Mouse (Mus musculus) liver, postnatal 0 days (tissue): ENCODE results near the gene Rpf2. TPM values are rescaled to one million over a fixed set of nuclear protein-coding genes. Genes with fewer than 3 reads are reported as not detected.
A peak's percentile ranks its signal among the peaks of the same experiment; 100 is the strongest.

Experiments
- ATAC-seq: fragments of 200-750 bp; cut with Nextera tagmentation; 2 replicates; pipeline ENCODE4 v1.8.0; 2017; ENCODE audit warnings: mild to moderate bottlenecking, moderate library complexity
- DNase-seq: peaks from one replicate; pipeline ENCODE4 v3.0.0-alpha.2; 2016
- H3K27ac ChIP-seq: fragments of 300-500 bp; sonication (generic); 2 replicates; pipeline ENCODE4 v1.5.1; 2014; ENCODE audit warnings: antibody characterized with exemption, moderate library complexity, mild to moderate bottlenecking, low read depth
- H3K27me3 ChIP-seq: fragments of 300-500 bp; sonication (generic); 2 replicates; pipeline ENCODE4 v1.6.1; 2014; ENCODE audit warnings: low read length, control low read depth, mixed read lengths; ENCODE audit not compliant: insufficient read depth
- H3K36me3 ChIP-seq: fragments of 300-500 bp; sonication (generic); replicated peaks from 2 replicates; pipeline ENCODE4 v1.6.1; 2014; ENCODE audit warnings: mild to moderate bottlenecking, control low read depth, low read length, moderate library complexity, mixed read lengths; ENCODE audit not compliant: insufficient read depth
- H3K4me1 ChIP-seq: fragments of 300-500 bp; sonication (generic); 2 replicates; pipeline ENCODE4 v1.6.1; 2014; ENCODE audit warnings: antibody characterized with exemption, mild to moderate bottlenecking, control low read depth; ENCODE audit not compliant: insufficient read depth
- H3K4me2 ChIP-seq: fragments of 300-500 bp; sonication (generic); 2 replicates; pipeline ENCODE4 v1.6.1; 2014; ENCODE audit warnings: low read depth, mild to moderate bottlenecking, low read length, moderate library complexity, mixed read lengths
- H3K4me3 ChIP-seq: fragments of 300-500 bp; sonication (generic); 2 replicates; pipeline ENCODE4 v1.5.1; 2014; ENCODE audit warnings: low read depth, low read length
- H3K9ac ChIP-seq: fragments of 300-500 bp; sonication (generic); replicated peaks from 2 replicates; pipeline ENCODE4 v1.6.1; 2014; ENCODE audit warnings: mild to moderate bottlenecking, moderate library complexity
- H3K9me3 ChIP-seq: fragments of 300-500 bp; sonication (generic); 2 replicates; pipeline ENCODE4 v1.6.1; 2016; ENCODE audit warnings: mild to moderate bottlenecking, control low read depth, low read length, mixed read lengths
- CTCF ChIP-seq: sonication (generic); IDR thresholded peaks from 2 replicates; pipeline ENCODE4 v1.5.1; 2016; ENCODE audit warnings: antibody characterized with exemption, low read depth
- EP300 ChIP-seq: IDR thresholded peaks from 2 replicates; pipeline ENCODE4 v1.6.1; 2016; ENCODE audit warnings: antibody characterized with exemption, low read depth, mild to moderate bottlenecking
- WGBS: fragments of 180-500 bp; shearing (Covaris S2); extraction: QIAGEN DNeasy Blood & Tissue Kit; methylation state at CpG from one replicate; pipeline ENCODE4 v1.1.7; 2014; ENCODE audit not compliant: insufficient replicate concordance; 5-methylcytosine and 5-hydroxymethylcytosine counted together
- polyA plus RNA-seq: library from polyadenylated mRNA; unstranded; fragments of >200 nt; fragmentation: Nextera tagmentation; extraction: Ambion mirVana; gene quantifications from 2 replicates; pipeline ENCODE4 v1.2.1, GENCODE M21; 2015

Rpf2 gene
- 23.7 and 24.1 TPM in 2 replicates for polyA plus RNA-seq

GRCm38 (mm10) chr10:40246374-40247165 lies at the start of gene Rpf2:
Rpf2 (minus strand) TSS chr10:40247036.
- Histone ChIP-seq H3K4me2 (peak within 1 kb of the TSS; percentile 96), H3K4me3 (peak within 1 kb of the TSS; percentile 85), H3K9me3 (no peaks in the 10 kb centered on the region), H3K27ac (peak within 1 kb of the TSS; percentile 83), H3K27me3 (no peaks in the 10 kb centered on the region), H3K4me1 (peaks cover 9% of the 10 kb centered on the region), H3K36me3 (peaks cover 49% of the 10 kb centered on the region), H3K9ac (peak within 1 kb of the TSS; percentile 74)
- peak; percentile 61; the same call in 1 of the 2 replicates for TF ChIP-seq EP300
- no peak for TF ChIP-seq CTCF
- under 1% methylated on average over 54 of the region's 54 CpGs for WGBS
- ATAC-seq = peak; percentile 94
- peak; percentile 88 for DNase-seq

GRCm38 (mm10) chr10:40292640-40293039 lies 45.8 kb upstream of the Rpf2 start:
- DNase-seq (no peak), ATAC-seq (no peak)
- H3K4me3 ChIP-seq = no peak overlapping the region
- peaks cover 9% of the 10 kb centered on the region for H3K4me1 ChIP-seq
- no peak overlapping the region for H3K4me2 ChIP-seq
- no peak overlapping the region for H3K27ac ChIP-seq
- WGBS = 85% methylated on average over 6 of the region's 6 CpGs
- H3K9ac ChIP-seq = no peak overlapping the region
- TF ChIP-seq CTCF (no peak), EP300 (no peak)
- H3K27me3 ChIP-seq = no peaks in the 10 kb centered on the region
- peaks cover 38% of the 10 kb centered on the region for H3K36me3 ChIP-seq
- no peaks in the 10 kb centered on the region for H3K9me3 ChIP-seq

- TF ChIP-seq EP300 = no peak
- TF ChIP-seq CTCF = no peak
- H3K9ac ChIP-seq = no peak overlapping the region
- H3K27me3 ChIP-seq = no peaks in the 10 kb centered on the region
- 58% methylated on average over 1 of the region's 1 CpGs for WGBS
- H3K9me3 ChIP-seq = no peaks in the 10 kb centered on the region
- no peak overlapping the region for H3K4me2 ChIP-seq
- no peak overlapping the region for H3K27ac ChIP-seq
- no peak overlapping the region for H3K4me3 ChIP-seq
- H3K36me3 ChIP-seq = peaks cover 27% of the 10 kb centered on the region
- ATAC-seq = no peak
- DNase-seq = no peak
- no peaks in the 10 kb centered on the region for H3K4me1 ChIP-seq
These were observed 39.9 kb upstream of the Rpf2 start for GRCm38 (mm10) chr10:40286767-40287166.

GRCm38 (mm10) chr10:40285571-40285970 lies 38.7 kb upstream of the Rpf2 start:
- 76% methylated on average over 1 of the region's 1 CpGs for WGBS
- Histone ChIP-seq H3K4me3 (no peak overlapping the region), H3K27ac (no peak overlapping the region), H3K27me3 (no peaks in the 10 kb centered on the region), H3K9me3 (no peaks in the 10 kb centered on the region), H3K4me2 (no peak overlapping the region), H3K4me1 (no peaks in the 10 kb centered on the region), H3K36me3 (peaks cover 18% of the 10 kb centered on the region), H3K9ac (no peak overlapping the region)
- no peak for DNase-seq
- TF ChIP-seq CTCF (no peak), EP300 (no peak)
- no peak for ATAC-seq

- H3K27ac ChIP-seq = no peak overlapping the region
- no peak overlapping the region for H3K4me2 ChIP-seq
- no peaks in the 10 kb centered on the region for H3K27me3 ChIP-seq
- no peak overlapping the region for H3K4me3 ChIP-seq
- no peak for TF ChIP-seq CTCF
- TF ChIP-seq EP300 = no peak
- DNase-seq (no peak), ATAC-seq (no peak)
- H3K9me3 ChIP-seq = no peaks in the 10 kb centered on the region
- 81% methylated on average over 3 of the region's 3 CpGs for WGBS
- H3K36me3 ChIP-seq = peaks cover 16% of the 10 kb centered on the region
- H3K4me1 ChIP-seq = no peaks in the 10 kb centered on the region
- no peak overlapping the region for H3K9ac ChIP-seq
These were observed 38.2 kb upstream of the Rpf2 start for GRCm38 (mm10) chr10:40284997-40285396.

- H3K9ac ChIP-seq = no peak overlapping the region
- no peaks in the 10 kb centered on the region for H3K9me3 ChIP-seq
- DNase-seq = no peak
- 84% methylated on average over 10 of the region's 10 CpGs for WGBS
- no peaks in the 10 kb centered on the region for H3K4me1 ChIP-seq
- H3K36me3 ChIP-seq = peaks cover 12% of the 10 kb centered on the region
- H3K4me2 ChIP-seq = no peak overlapping the region
- no peak overlapping the region for H3K27ac ChIP-seq
- no peaks in the 10 kb centered on the region for H3K27me3 ChIP-seq
- no peak for ATAC-seq
- TF ChIP-seq EP300 (no peak), CTCF (no peak)
- H3K4me3 ChIP-seq = no peak overlapping the region
These were observed 37.5 kb upstream of the Rpf2 start for GRCm38 (mm10) chr10:40284179-40284831.
